Mouse (Mus musculus): ENCODE data around the gene Rac1. TPM values are rescaled to one million over a fixed set of nuclear protein-coding genes. Genes with fewer than 3 reads are reported as not detected.

Gene Rac1
- polyA plus RNA-seq, 1 experiment from 2014 or later = 540 TPM

- 9% methylated on average over 11 of the region's 11 CpGs for WGBS
- Histone ChIP-seq H3K4me2 (ENCODE audit: low read depth, low read length) (no peak overlapping the region; the same call in 1 of the 2 replicates), H3K9me3 (replicated peaks; ENCODE audit: control insufficient read depth, low read length) (no peaks in the 10 kb centered on the region), H3K36me3 (replicated peaks; ENCODE audit: control insufficient read depth, insufficient read depth, low read depth, low read length) (no peaks in the 10 kb centered on the region), H3K4me1 (ENCODE audit: control insufficient read depth, insufficient read depth, low read length) (no peaks in the 10 kb centered on the region), H3K27ac (replicated peaks; ENCODE audit: low read depth, low read length) (no peak overlapping the region), H3K27me3 (ENCODE audit: control insufficient read depth, insufficient read depth, low read length) (no peaks in the 10 kb centered on the region), H3K4me3 (ENCODE audit: low read depth, low read length) (no peak overlapping the region), H3K9ac (replicated peaks; ENCODE audit: low read length) (no peak overlapping the region)
- ATAC-seq (replicated peaks; ENCODE audit: insufficient number of reproducible peaks, low FRiP score, low TSS enrichment, low read depth) = no peak
- peak; percentile 70 for DNase-seq (ENCODE audit: low spot score)
Measured at GRCm38 (mm10) chr5:143547384-143547783, 19.5 kb upstream of the Rac1 start.

GRCm38 (mm10) chr5:143539111-143539510 is 11.3 kb upstream of the Rac1 start:
- Histone ChIP-seq H3K27me3 (ENCODE audit: control insufficient read depth, insufficient read depth, low read length) (no peaks in the 10 kb centered on the region), H3K4me2 (ENCODE audit: low read depth, low read length) (no peak overlapping the region), H3K4me3 (ENCODE audit: low read depth, low read length) (no peak overlapping the region), H3K9ac (replicated peaks; ENCODE audit: low read length) (no peak overlapping the region), H3K27ac (replicated peaks; ENCODE audit: low read depth, low read length) (no peak overlapping the region), H3K36me3 (replicated peaks; ENCODE audit: control insufficient read depth, insufficient read depth, low read depth, low read length) (no peaks in the 10 kb centered on the region), H3K9me3 (replicated peaks; ENCODE audit: control insufficient read depth, low read length) (no peaks in the 10 kb centered on the region), H3K4me1 (ENCODE audit: control insufficient read depth, insufficient read depth, low read length) (no peaks in the 10 kb centered on the region)
- 85% methylated on average over 8 of the region's 8 CpGs for WGBS
- DNase-seq (ENCODE audit: low spot score) (no peak), ATAC-seq (replicated peaks; ENCODE audit: insufficient number of reproducible peaks, low FRiP score, low TSS enrichment, low read depth) (no peak)

GRCm38 (mm10) chr5:143537022-143537421 is 9.2 kb upstream of the Rac1 start:
- no peak overlapping the region for H3K27ac ChIP-seq (replicated peaks; ENCODE audit: low read depth, low read length)
- H3K4me1 ChIP-seq (ENCODE audit: control insufficient read depth, insufficient read depth, low read length) = no peaks in the 10 kb centered on the region
- no peaks in the 10 kb centered on the region for H3K27me3 ChIP-seq (ENCODE audit: control insufficient read depth, insufficient read depth, low read length)
- no peaks in the 10 kb centered on the region for H3K36me3 ChIP-seq (replicated peaks; ENCODE audit: control insufficient read depth, insufficient read depth, low read depth, low read length)
- no peak overlapping the region for H3K4me2 ChIP-seq (ENCODE audit: low read depth, low read length)
- ATAC-seq (replicated peaks; ENCODE audit: insufficient number of reproducible peaks, low FRiP score, low TSS enrichment, low read depth) (no peak), DNase-seq (ENCODE audit: low spot score) (no peak)
- H3K9me3 ChIP-seq (replicated peaks; ENCODE audit: control insufficient read depth, low read length) = no peaks in the 10 kb centered on the region
- no peak overlapping the region for H3K4me3 ChIP-seq (ENCODE audit: low read depth, low read length)
- no peak overlapping the region for H3K9ac ChIP-seq (replicated peaks; ENCODE audit: low read length)
- WGBS = 43% methylated on average over 2 of the region's 2 CpGs

- Histone ChIP-seq H3K36me3 (replicated peaks; ENCODE audit: control insufficient read depth, insufficient read depth, low read depth, low read length) (no peaks in the 10 kb centered on the region), H3K4me3 (ENCODE audit: low read depth, low read length) (no peak overlapping the region), H3K9ac (replicated peaks; ENCODE audit: low read length) (no peak overlapping the region), H3K27ac (replicated peaks; ENCODE audit: low read depth, low read length) (no peak overlapping the region), H3K9me3 (replicated peaks; ENCODE audit: control insufficient read depth, low read length) (no peaks in the 10 kb centered on the region), H3K27me3 (ENCODE audit: control insufficient read depth, insufficient read depth, low read length) (no peaks in the 10 kb centered on the region), H3K4me2 (ENCODE audit: low read depth, low read length) (no peak overlapping the region), H3K4me1 (ENCODE audit: control insufficient read depth, insufficient read depth, low read length) (no peaks in the 10 kb centered on the region)
- ATAC-seq (replicated peaks; ENCODE audit: insufficient number of reproducible peaks, low FRiP score, low TSS enrichment, low read depth) (no peak), DNase-seq (ENCODE audit: low spot score) (no peak)
- 80% methylated on average over 4 of the region's 4 CpGs for WGBS
Measured at GRCm38 (mm10) chr5:143534922-143535321, 7.1 kb upstream of the Rac1 start.

GRCm38 (mm10) chr5:143530715-143531114 is 2.9 kb upstream of the Rac1 start:
- peaks cover 5% of the 10 kb centered on the region for H3K4me1 ChIP-seq (ENCODE audit: control insufficient read depth, insufficient read depth, low read length)
- no peak overlapping the region for H3K27ac ChIP-seq (replicated peaks; ENCODE audit: low read depth, low read length)
- H3K36me3 ChIP-seq (replicated peaks; ENCODE audit: control insufficient read depth, insufficient read depth, low read depth, low read length) = no peaks in the 10 kb centered on the region
- DNase-seq (ENCODE audit: low spot score) (no peak), ATAC-seq (replicated peaks; ENCODE audit: insufficient number of reproducible peaks, low FRiP score, low TSS enrichment, low read depth) (no peak)
- WGBS = 43% methylated on average over 7 of the region's 7 CpGs
- H3K4me2 ChIP-seq (ENCODE audit: low read depth, low read length) = no peak overlapping the region
- no peaks in the 10 kb centered on the region for H3K9me3 ChIP-seq (replicated peaks; ENCODE audit: control insufficient read depth, low read length)
- no peaks in the 10 kb centered on the region for H3K27me3 ChIP-seq (ENCODE audit: control insufficient read depth, insufficient read depth, low read length)
- H3K9ac ChIP-seq (replicated peaks; ENCODE audit: low read length) = no peak overlapping the region
- no peak overlapping the region for H3K4me3 ChIP-seq (ENCODE audit: low read depth, low read length)

GRCm38 (mm10) chr5:143528308-143528683 is 460 bp upstream of the Rac1 start:
- peaks cover 5% of the 10 kb centered on the region for H3K4me1 ChIP-seq (ENCODE audit: control insufficient read depth, insufficient read depth, low read length)
- H3K27me3 ChIP-seq (ENCODE audit: control insufficient read depth, insufficient read depth, low read length) = no peaks in the 10 kb centered on the region
- peak overlapping the region; percentile 92 for H3K4me3 ChIP-seq (ENCODE audit: low read depth, low read length)
- peak overlapping the region; percentile 97; the same call in 1 of the 2 replicates for H3K27ac ChIP-seq (replicated peaks; ENCODE audit: low read depth, low read length)
- H3K36me3 ChIP-seq (replicated peaks; ENCODE audit: control insufficient read depth, insufficient read depth, low read depth, low read length) = no peaks in the 10 kb centered on the region
- H3K9me3 ChIP-seq (replicated peaks; ENCODE audit: control insufficient read depth, low read length) = no peaks in the 10 kb centered on the region
- ATAC-seq (replicated peaks; ENCODE audit: insufficient number of reproducible peaks, low FRiP score, low TSS enrichment, low read depth) = peak; percentile 51; the same call in 1 of the 2 replicates
- DNase-seq (ENCODE audit: low spot score) = no peak
- peak overlapping the region; percentile 97 for H3K9ac ChIP-seq (replicated peaks; ENCODE audit: low read length)
- peak overlapping the region; percentile 59 for H3K4me2 ChIP-seq (ENCODE audit: low read depth, low read length)
- WGBS = 14% methylated on average over 7 of the region's 7 CpGs

GRCm38 (mm10) chr5:143526698-143527331 is 1.0 kb downstream of the Rac1 start:
- no peaks in the 10 kb centered on the region for H3K9me3 ChIP-seq (replicated peaks; ENCODE audit: control insufficient read depth, low read length)
- peak overlapping the region; percentile 59 for H3K4me2 ChIP-seq (ENCODE audit: low read depth, low read length)
- H3K9ac ChIP-seq (replicated peaks; ENCODE audit: low read length) = peak overlapping the region; percentile 97
- H3K4me1 ChIP-seq (ENCODE audit: control insufficient read depth, insufficient read depth, low read length) = peaks cover 5% of the 10 kb centered on the region
- H3K36me3 ChIP-seq (replicated peaks; ENCODE audit: control insufficient read depth, insufficient read depth, low read depth, low read length) = no peaks in the 10 kb centered on the region
- no peaks in the 10 kb centered on the region for H3K27me3 ChIP-seq (ENCODE audit: control insufficient read depth, insufficient read depth, low read length)
- DNase-seq (ENCODE audit: low spot score) (peak; percentile 54), ATAC-seq (replicated peaks; ENCODE audit: insufficient number of reproducible peaks, low FRiP score, low TSS enrichment, low read depth) (no peak)
- WGBS = 6% methylated on average over 28 of the region's 28 CpGs
- H3K4me3 ChIP-seq (ENCODE audit: low read depth, low read length) = peak overlapping the region; percentile 92
- peak overlapping the region; percentile 97; the same call in 1 of the 2 replicates for H3K27ac ChIP-seq (replicated peaks; ENCODE audit: low read depth, low read length)

GRCm38 (mm10) chr5:143525454-143526225 is 2.2 kb downstream of the Rac1 start:
- H3K4me2 ChIP-seq (ENCODE audit: low read depth, low read length) = peak overlapping the region; percentile 59
- peaks cover 5% of the 10 kb centered on the region for H3K4me1 ChIP-seq (ENCODE audit: control insufficient read depth, insufficient read depth, low read length)
- no peaks in the 10 kb centered on the region for H3K9me3 ChIP-seq (replicated peaks; ENCODE audit: control insufficient read depth, low read length)
- ATAC-seq (replicated peaks; ENCODE audit: insufficient number of reproducible peaks, low FRiP score, low TSS enrichment, low read depth) (no peak), DNase-seq (ENCODE audit: low spot score) (no peak)
- peak overlapping the region; percentile 92 for H3K4me3 ChIP-seq (ENCODE audit: low read depth, low read length)
- no peaks in the 10 kb centered on the region for H3K36me3 ChIP-seq (replicated peaks; ENCODE audit: control insufficient read depth, insufficient read depth, low read depth, low read length)
- no peaks in the 10 kb centered on the region for H3K27me3 ChIP-seq (ENCODE audit: control insufficient read depth, insufficient read depth, low read length)
- 57% methylated on average over 7 of the region's 7 CpGs for WGBS
- peak overlapping the region; percentile 97 for H3K9ac ChIP-seq (replicated peaks; ENCODE audit: low read length)
- H3K27ac ChIP-seq (replicated peaks; ENCODE audit: low read depth, low read length) = no peak overlapping the region

Data from embryonic facial prominence, embryonic 11.5 days (tissue).